ENCODE assay signal across 7 mouse cellular contexts in genomic region chr6:85502103-85502910, GRCm38 (mm10). TPM values are rescaled to one million over a fixed set of nuclear protein-coding genes. Genes with fewer than 3 reads are reported as not detected.
A peak's percentile ranks its signal among the peaks of the same experiment; 100 is the strongest.
DNase-seq lines count a peak whose midpoint lies in the region; ATAC-seq and TF ChIP-seq lines count a peak whose summit lies in the region.

No protein-coding gene starts in this region.

- H3K27ac ChIP-seq in lung, embryonic 14.5 days (ENCODE audit: low read depth), result no peak overlapping the region
- peak overlapping the region; percentile 89 for H3K27ac ChIP-seq in cortical plate, adult 2 months (ENCODE audit: insufficient read depth, low read length)
- H3K27ac ChIP-seq in hindbrain, embryonic 14.5 days, result peak overlapping the region; percentile 74
- H3K27ac ChIP-seq in midbrain, embryonic 15.5 days, result peak overlapping the region; percentile 87

- ATAC-seq in lung, embryonic 14.5 days (ENCODE audit: insufficient read depth), result peak; percentile 75
- peak; percentile 80 for ATAC-seq in hindbrain, embryonic 14.5 days (ENCODE audit: low FRiP score)
- peak; percentile 86 for ATAC-seq in midbrain, embryonic 15.5 days (replicated peaks)
- ATAC-seq in CD4-positive, CD25-positive, alpha-beta regulatory T cell, adult 4 months, result no peak

- DNase-seq in lung, embryonic 14.5 days, result no peak
- DNase-seq in lung, adult 18-20 months, result no peak
- DNase-seq in hindbrain, embryonic 14.5 days (ENCODE audit: low spot score), result no peak
- DNase-seq in yolk sac, embryonic 10.5 days (ENCODE audit: low spot score), result no peak

- peak overlapping the region; percentile 93 for H3K4me2 ChIP-seq in lung, embryonic 14.5 days
- H3K4me2 ChIP-seq in hindbrain, embryonic 14.5 days (replicated peaks), result peak overlapping the region; percentile 63
- peak overlapping the region; percentile 77 for H3K4me2 ChIP-seq in midbrain, embryonic 15.5 days

- no peak for TF ChIP-seq CTCF in lung, embryonic 14.5 days (IDR thresholded peaks at IDR 0.05; ENCODE audit: low read depth)
- no peak for TF ChIP-seq CTCF in cortical plate, adult 2 months (IDR thresholded peaks at IDR 0.05; ENCODE audit: extremely low read depth, insufficient read depth, low read length)

- WGBS in lung, embryonic 14.5 days, result 2% methylated on average over 36 of the region's 37 CpGs
- WGBS in hindbrain, embryonic 14.5 days, result 2% methylated on average over 35 of the region's 37 CpGs
- WGBS in midbrain, embryonic 15.5 days, result under 1% methylated on average over 35 of the region's 37 CpGs

- H3K4me3 ChIP-seq in lung, embryonic 14.5 days (ENCODE audit: low read depth, low read length), result peak overlapping the region; percentile 62
- H3K4me3 ChIP-seq in cortical plate, adult 2 months (ENCODE audit: insufficient read depth, low read length), result peak overlapping the region; percentile 83
- peak overlapping the region; percentile 82 for H3K4me3 ChIP-seq in hindbrain, embryonic 14.5 days (replicated peaks; ENCODE audit: low read length)
- H3K4me3 ChIP-seq in midbrain, embryonic 15.5 days, result peak overlapping the region; percentile 90

- H3K9ac ChIP-seq in lung, embryonic 14.5 days, result peak overlapping the region; percentile 51
- peak overlapping the region; percentile 87 for H3K9ac ChIP-seq in hindbrain, embryonic 14.5 days
- peak overlapping the region; percentile 94 for H3K9ac ChIP-seq in midbrain, embryonic 15.5 days

- H3K9me3 ChIP-seq in lung, embryonic 14.5 days (ENCODE audit: low read depth, low read length), result no peaks in the 10 kb centered on the region
- H3K9me3 ChIP-seq in hindbrain, embryonic 14.5 days (ENCODE audit: control insufficient read depth, low read length), result no peaks in the 10 kb centered on the region
- H3K9me3 ChIP-seq in midbrain, embryonic 15.5 days, result no peaks in the 10 kb centered on the region

- peaks cover 27% of the 10 kb centered on the region for H3K27me3 ChIP-seq in lung, embryonic 14.5 days (ENCODE audit: insufficient read depth, low read length)
- H3K27me3 ChIP-seq in hindbrain, embryonic 14.5 days (ENCODE audit: control insufficient read depth, insufficient read depth, low read length), result no peaks in the 10 kb centered on the region; the same call in 1 of the 2 replicates
- H3K27me3 ChIP-seq in midbrain, embryonic 15.5 days (replicated peaks), result no peaks in the 10 kb centered on the region

- H3K36me3 ChIP-seq in lung, embryonic 14.5 days (ENCODE audit: insufficient read depth), result no peaks in the 10 kb centered on the region
- H3K36me3 ChIP-seq in hindbrain, embryonic 14.5 days (replicated peaks; ENCODE audit: control insufficient read depth, insufficient read depth), result no peaks in the 10 kb centered on the region
- no peaks in the 10 kb centered on the region for H3K36me3 ChIP-seq in midbrain, embryonic 15.5 days (replicated peaks)

- peak; percentile 40; the same call in 1 of the 2 replicates for TF ChIP-seq POLR2A in cortical plate, adult 2 months (IDR thresholded peaks at IDR 0.05; ENCODE audit: extremely low read depth, insufficient read depth, low read length)

- no peaks in the 10 kb centered on the region for H3K4me1 ChIP-seq in lung, embryonic 14.5 days (ENCODE audit: insufficient read depth)
- H3K4me1 ChIP-seq in cortical plate, adult 2 months (ENCODE audit: control insufficient read depth, insufficient read depth, low read length), result peaks cover 7% of the 10 kb centered on the region
- H3K4me1 ChIP-seq in hindbrain, embryonic 14.5 days (replicated peaks; ENCODE audit: control insufficient read depth, insufficient read depth, low read length), result peaks cover 4% of the 10 kb centered on the region; the same call in 1 of the 2 replicates
- peaks cover 22% of the 10 kb centered on the region for H3K4me1 ChIP-seq in midbrain, embryonic 15.5 days

RNA-seq across cellular contexts. Expression of gene Fbxo41, which starts 0.5 kb away (rescaled TPM):
- polyA plus RNA-seq in lung, embryonic 14.5 days (2014; fragmentation: Nextera tagmentation; extraction: Ambion mirVana), result 0.15 and 0.29 TPM in 2 replicates
- polyA plus RNA-seq in cortical plate, adult 2 months (2012; rRNA removed), result 57.6 and 61.5 TPM in 2 replicates
- 10.3 and 12.7 TPM in 2 replicates for polyA plus RNA-seq in hindbrain, embryonic 14.5 days (2014; fragmentation: Nextera tagmentation; extraction: Ambion mirVana)
- polyA plus RNA-seq in midbrain, embryonic 15.5 days (2015; fragmentation: Nextera tagmentation; extraction: Ambion mirVana), result 11.4 and 11.5 TPM in 2 replicates
- under 1 TPM; 0.08 to 0.15 TPM for polyA plus RNA-seq in CD4-positive, CD25-positive, alpha-beta regulatory T cell, adult 4 months (2017; shearing (Covaris generic))

RNA-seq across cellular contexts. Expression of gene Egr4, which starts 11.1 kb away (rescaled TPM):
- not detected in 2 replicates for polyA plus RNA-seq in lung, embryonic 14.5 days (2014; fragmentation: Nextera tagmentation; extraction: Ambion mirVana)
- polyA plus RNA-seq in cortical plate, adult 2 months (2012; rRNA removed), result 30.9 and 47.9 TPM in 2 replicates
- polyA plus RNA-seq in hindbrain, embryonic 14.5 days (2014; fragmentation: Nextera tagmentation; extraction: Ambion mirVana), result 0.08 and 0.18 TPM in 2 replicates
- not detected in 2 replicates for polyA plus RNA-seq in midbrain, embryonic 15.5 days (2015; fragmentation: Nextera tagmentation; extraction: Ambion mirVana)
- polyA plus RNA-seq in CD4-positive, CD25-positive, alpha-beta regulatory T cell, adult 4 months (2017; shearing (Covaris generic)), result not detected

RNA-seq across cellular contexts. Expression of gene Pradc1, which starts 50.5 kb away (rescaled TPM):
- 26.5 and 27.3 TPM in 2 replicates for polyA plus RNA-seq in lung, embryonic 14.5 days (2014; fragmentation: Nextera tagmentation; extraction: Ambion mirVana)
- polyA plus RNA-seq in cortical plate, adult 2 months (2012; rRNA removed), result 44.0 and 47.4 TPM in 2 replicates
- polyA plus RNA-seq in hindbrain, embryonic 14.5 days (2014; fragmentation: Nextera tagmentation; extraction: Ambion mirVana), result 18.0 and 21.5 TPM in 2 replicates
- 18.5 and 22.6 TPM in 2 replicates for polyA plus RNA-seq in midbrain, embryonic 15.5 days (2015; fragmentation: Nextera tagmentation; extraction: Ambion mirVana)
- 10 to 100 TPM; 16.2 to 17.7 TPM for polyA plus RNA-seq in CD4-positive, CD25-positive, alpha-beta regulatory T cell, adult 4 months (2017; shearing (Covaris generic))

RNA-seq across cellular contexts. Expression of gene Cct7, which starts 51.0 kb away (rescaled TPM):
- polyA plus RNA-seq in lung, embryonic 14.5 days (2014; fragmentation: Nextera tagmentation; extraction: Ambion mirVana), result 501 and 506 TPM in 2 replicates
- 181 and 187 TPM in 2 replicates for polyA plus RNA-seq in cortical plate, adult 2 months (2012; rRNA removed)
- 566 and 602 TPM in 2 replicates for polyA plus RNA-seq in hindbrain, embryonic 14.5 days (2014; fragmentation: Nextera tagmentation; extraction: Ambion mirVana)
- polyA plus RNA-seq in midbrain, embryonic 15.5 days (2015; fragmentation: Nextera tagmentation; extraction: Ambion mirVana), result 586 and 601 TPM in 2 replicates
- 100 to 1,000 TPM; 315 to 339 TPM for polyA plus RNA-seq in CD4-positive, CD25-positive, alpha-beta regulatory T cell, adult 4 months (2017; shearing (Covaris generic))

Comparison
In these comparisons a context has a peak if more than half of its experiments do, and no peak if none do; other contexts are left out.
1. RNA of gene Egr4, which starts 11.1 kb away (polyA plus RNA-seq): 30.9 to 47.9 TPM in cortical plate, adult 2 months; 0.08 to 0.18 TPM in hindbrain, embryonic 14.5 days, not detected in midbrain, embryonic 15.5 days, not detected in lung, embryonic 14.5 days and not detected in CD4-positive, CD25-positive, alpha-beta regulatory T cell, adult 4 months; every median in the first group is over 10 times any median in the second.
2. Peak in every context shown above with its lines, with median percentiles within 50 percentile points of each other: H3K4me2 ChIP-seq, H3K4me3 ChIP-seq and H3K9ac ChIP-seq.